8 mouse cellular contexts compared by ENCODE assay signal in the genomic region with DNA sequence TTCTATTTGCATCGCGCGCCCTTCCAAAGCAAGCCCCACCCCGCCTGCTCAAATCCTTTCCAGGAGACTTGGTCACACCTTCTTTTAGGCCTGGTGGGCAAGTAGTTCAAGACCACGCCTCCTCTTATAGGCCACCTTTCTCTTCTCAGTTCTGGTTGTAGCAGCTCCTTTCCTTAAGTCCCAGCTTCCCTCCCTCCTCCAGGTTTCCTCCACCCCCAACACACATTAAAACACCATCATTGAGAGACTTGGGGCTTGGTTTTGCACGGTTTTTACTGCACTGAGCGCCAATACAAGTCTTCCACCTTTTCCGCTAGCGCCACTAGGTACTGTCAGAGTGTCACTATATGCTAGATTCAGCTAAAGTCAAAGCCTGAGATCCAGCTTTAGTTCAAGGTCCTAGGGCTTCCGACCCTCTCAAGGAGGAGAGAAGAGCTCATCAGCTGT. TPM values are rescaled to one million over a fixed set of nuclear protein-coding genes. Genes with fewer than 3 reads are reported as not detected.
DNase-seq lines count a peak whose midpoint lies in the region; ATAC-seq and TF ChIP-seq lines count a peak whose summit lies in the region.

No protein-coding gene starts in this region.

- no peak overlapping the region for H3K27ac ChIP-seq in heart, embryonic 15.5 days
- H3K27ac ChIP-seq in ES-E14 (ENCODE audit: insufficient read depth, low read depth, low read length, poor library complexity, severe bottlenecking), result no peak overlapping the region
- no peak overlapping the region for H3K27ac ChIP-seq in forebrain, embryonic 16.5 days (ENCODE audit: low read length)
- no peak overlapping the region for H3K27ac ChIP-seq in liver, embryonic 16.5 days (ENCODE audit: low read length)

- H3K4me1 ChIP-seq in heart, embryonic 15.5 days (replicated peaks), result peaks cover 48% of the 10 kb centered on the region
- peaks cover 6 to 15% of the 10 kb centered on the region in 2 experiments for H3K4me1 ChIP-seq in ES-E14 (ENCODE audit: control insufficient read depth in 2 of 2, insufficient read depth in 2 of 2, low read length in 2 of 2, poor library complexity in 1 of 2)
- peaks cover 31% of the 10 kb centered on the region for H3K4me1 ChIP-seq in forebrain, embryonic 16.5 days (replicated peaks; ENCODE audit: control insufficient read depth, insufficient read depth, low read length)
- H3K4me1 ChIP-seq in liver, embryonic 16.5 days (ENCODE audit: control insufficient read depth, low read depth, low read length), result peaks cover 46% of the 10 kb centered on the region

- no peak for DNase-seq in heart, postnatal 14 days
- no peak for DNase-seq in ES-E14 (ENCODE audit: low read depth, low spot score)
- DNase-seq in urinary bladder, adult 18-20 months (ENCODE audit: low spot score in 2 of 2), result no peak
- no peak for DNase-seq in frontal cortex, postnatal 10 days (ENCODE audit: low spot score in 2 of 2)
- no peak for DNase-seq in thymus, postnatal 4 days

- peak overlapping the region; percentile 93 for H3K4me2 ChIP-seq in heart, embryonic 15.5 days
- peak overlapping the region; percentile 90 for H3K4me2 ChIP-seq in forebrain, embryonic 16.5 days (ENCODE audit: low read length)
- H3K4me2 ChIP-seq in liver, embryonic 16.5 days (ENCODE audit: low read depth, low read length), result peak overlapping the region; percentile 89

- intact Hi-C loops in heart, postnatal 14 days (cut with DNase I), result no loop called here

- peak overlapping the region; percentile 61 for H3K4me3 ChIP-seq in heart, embryonic 15.5 days
- H3K4me3 ChIP-seq in ES-E14 (ENCODE audit: insufficient read depth in 1 of 2, low read depth in 1 of 2, low read length in 2 of 2, poor library complexity in 1 of 2, severe bottlenecking in 1 of 2), result peak overlapping the region; percentile 49 to 72
- peak overlapping the region; percentile 29 for H3K4me3 ChIP-seq in forebrain, embryonic 16.5 days (replicated peaks; ENCODE audit: low read length)
- H3K4me3 ChIP-seq in liver, embryonic 16.5 days (ENCODE audit: low read depth, low read length), result peak overlapping the region; percentile 58

- ATAC-seq in heart, embryonic 15.5 days (replicated peaks; ENCODE audit: insufficient number of reproducible peaks, insufficient read depth, low FRiP score, low read depth), result no peak
- no peak for ATAC-seq in forebrain, embryonic 16.5 days
- no peak for ATAC-seq in liver, embryonic 16.5 days (ENCODE audit: low read depth)

- WGBS in heart, embryonic 15.5 days, result 9% methylated on average over 10 of the region's 10 CpGs
- WGBS in forebrain, embryonic 16.5 days, result 9% methylated on average over 10 of the region's 10 CpGs
- 18% methylated on average over 10 of the region's 10 CpGs for WGBS in liver, embryonic 16.5 days (ENCODE audit: insufficient replicate concordance)

- in situ Hi-C loops in ES-E14 (cut with MboI; ENCODE audit: low sequenced_read_pairs in 2 of 2, unreplicated experiment in 2 of 2), result no loop called here

- H3K9me3 ChIP-seq in heart, embryonic 15.5 days (replicated peaks), result no peaks in the 10 kb centered on the region
- no peaks in the 10 kb centered on the region for H3K9me3 ChIP-seq in ES-E14 (ENCODE audit: control insufficient read depth, insufficient read depth, low read depth, low read length)
- H3K9me3 ChIP-seq in forebrain, embryonic 16.5 days (ENCODE audit: control insufficient read depth, low read length), result no peaks in the 10 kb centered on the region
- no peaks in the 10 kb centered on the region for H3K9me3 ChIP-seq in liver, embryonic 16.5 days (replicated peaks; ENCODE audit: control insufficient read depth, low read length)

- H3K27me3 ChIP-seq in heart, embryonic 15.5 days, result peaks cover 21% of the 10 kb centered on the region
- H3K27me3 ChIP-seq in forebrain, embryonic 16.5 days (replicated peaks; ENCODE audit: control insufficient read depth, insufficient read depth, low read length), result peaks cover 10% of the 10 kb centered on the region
- peaks cover 52% of the 10 kb centered on the region for H3K27me3 ChIP-seq in liver, embryonic 16.5 days (ENCODE audit: control insufficient read depth, insufficient read depth, low read depth, low read length)

- peak overlapping the region; percentile 56 for H3K9ac ChIP-seq in heart, embryonic 15.5 days
- H3K9ac ChIP-seq in ES-E14 (ENCODE audit: insufficient read depth, low read depth, low read length, poor library complexity, severe bottlenecking), result no peak overlapping the region
- no peak overlapping the region for H3K9ac ChIP-seq in forebrain, embryonic 16.5 days (replicated peaks; ENCODE audit: low read depth, low read length)
- no peak overlapping the region for H3K9ac ChIP-seq in liver, embryonic 16.5 days (ENCODE audit: low read depth, low read length)

- no peaks in the 10 kb centered on the region for H3K36me3 ChIP-seq in heart, embryonic 15.5 days
- no peaks in the 10 kb centered on the region for H3K36me3 ChIP-seq in ES-E14 (ENCODE audit: control insufficient read depth, insufficient read depth, low read length, poor library complexity, severe bottlenecking)
- H3K36me3 ChIP-seq in forebrain, embryonic 16.5 days (ENCODE audit: control insufficient read depth, insufficient read depth), result no peaks in the 10 kb centered on the region
- no peaks in the 10 kb centered on the region for H3K36me3 ChIP-seq in liver, embryonic 16.5 days (ENCODE audit: control insufficient read depth, insufficient read depth)

TF ChIP-seq in ES-E14, 5 proteins besides CTCF, POLR2A, EP300 and RAD21:
- no peak for TF ChIP-seq ZC3H11A (IDR thresholded peaks at IDR 0.05; ENCODE audit: borderline replicate concordance, low read depth, low read length)
- no peak for TF ChIP-seq MAFK (IDR thresholded peaks at IDR 0.05; ENCODE audit: insufficient read depth, low read depth, low read length)
- no peak for TF ChIP-seq ZNF384 (IDR thresholded peaks at IDR 0.05; ENCODE audit: low read depth, low read length)
- no peak for TF ChIP-seq CHD2 (IDR thresholded peaks at IDR 0.05; ENCODE audit: low read depth, low read length)
- no peak for TF ChIP-seq HCFC1 (IDR thresholded peaks at IDR 0.05; ENCODE audit: borderline replicate concordance, insufficient read depth, low read length)

RNA-seq across cellular contexts. Expression of gene Kdm6b, which starts 7.1 kb away (rescaled TPM):
- polyA plus RNA-seq in heart, embryonic 15.5 days (2015; fragmentation: Nextera tagmentation; extraction: Ambion mirVana), result 18.6 and 19.5 TPM in 2 replicates
- total RNA-seq in heart, postnatal 14 days (2021), result 10 to 100 TPM; 45.7 to 50.6 TPM
- 7.9 and 9.4 TPM in 2 replicates for total RNA-seq in ES-E14 (2012; rRNA removed)
- 48.4 and 52.8 TPM in 2 replicates for polyA plus RNA-seq in forebrain, embryonic 16.5 days (2015; fragmentation: Nextera tagmentation; extraction: Ambion mirVana)
- 4.1 and 4.3 TPM in 2 replicates for polyA plus RNA-seq in liver, embryonic 16.5 days (2015; fragmentation: Nextera tagmentation; extraction: Ambion mirVana)

RNA-seq across cellular contexts. Expression of gene Tmem88, which starts 22.5 kb away (rescaled TPM):
- 37.3 and 40.6 TPM in 2 replicates for polyA plus RNA-seq in heart, embryonic 15.5 days (2015; fragmentation: Nextera tagmentation; extraction: Ambion mirVana)
- total RNA-seq in heart, postnatal 14 days (2021), result 10 to 100 TPM; 37.4 to 39.6 TPM
- total RNA-seq in ES-E14 (2012; rRNA removed), result 23.9 and 43.3 TPM in 2 replicates
- polyA plus RNA-seq in forebrain, embryonic 16.5 days (2015; fragmentation: Nextera tagmentation; extraction: Ambion mirVana), result 5.9 and 6.2 TPM in 2 replicates
- polyA plus RNA-seq in liver, embryonic 16.5 days (2015; fragmentation: Nextera tagmentation; extraction: Ambion mirVana), result 7.1 and 7.8 TPM in 2 replicates

RNA-seq across cellular contexts. Expression of gene Cyb5d1, which starts 25.1 kb away (rescaled TPM):
- polyA plus RNA-seq in heart, embryonic 15.5 days (2015; fragmentation: Nextera tagmentation; extraction: Ambion mirVana), result 20.6 and 24.0 TPM in 2 replicates
- total RNA-seq in heart, postnatal 14 days (2021), result 10 to 100 TPM; 25.0 to 29.3 TPM
- 18.8 and 29.0 TPM in 2 replicates for total RNA-seq in ES-E14 (2012; rRNA removed)
- polyA plus RNA-seq in forebrain, embryonic 16.5 days (2015; fragmentation: Nextera tagmentation; extraction: Ambion mirVana), result 42.5 and 44.2 TPM in 2 replicates
- polyA plus RNA-seq in liver, embryonic 16.5 days (2015; fragmentation: Nextera tagmentation; extraction: Ambion mirVana), result 9.5 and 9.9 TPM in 2 replicates

RNA-seq across cellular contexts. Expression of gene Naa38, which starts 25.3 kb away (rescaled TPM):
- 129 and 132 TPM in 2 replicates for polyA plus RNA-seq in heart, embryonic 15.5 days (2015; fragmentation: Nextera tagmentation; extraction: Ambion mirVana)
- total RNA-seq in heart, postnatal 14 days (2021), result 10 to 100 TPM; 85.4 to 91.7 TPM
- 191 and 202 TPM in 2 replicates for total RNA-seq in ES-E14 (2012; rRNA removed)
- 79.2 and 86.1 TPM in 2 replicates for polyA plus RNA-seq in forebrain, embryonic 16.5 days (2015; fragmentation: Nextera tagmentation; extraction: Ambion mirVana)
- 73.4 and 76.8 TPM in 2 replicates for polyA plus RNA-seq in liver, embryonic 16.5 days (2015; fragmentation: Nextera tagmentation; extraction: Ambion mirVana)

RNA-seq across cellular contexts. Expression of gene Chd3, which starts 51.4 kb away (rescaled TPM):
- 14.2 and 22.9 TPM in 2 replicates for polyA plus RNA-seq in heart, embryonic 15.5 days (2015; fragmentation: Nextera tagmentation; extraction: Ambion mirVana)
- 10 to 100 TPM; 45.4 to 47.4 TPM for total RNA-seq in heart, postnatal 14 days (2021)
- total RNA-seq in ES-E14 (2012; rRNA removed), result 21.6 and 27.0 TPM in 2 replicates
- polyA plus RNA-seq in forebrain, embryonic 16.5 days (2015; fragmentation: Nextera tagmentation; extraction: Ambion mirVana), result 132 and 146 TPM in 2 replicates
- 5.0 and 5.7 TPM in 2 replicates for polyA plus RNA-seq in liver, embryonic 16.5 days (2015; fragmentation: Nextera tagmentation; extraction: Ambion mirVana)
